ENCODE assay signal across 8 mouse cellular contexts in the genomic region with DNA sequence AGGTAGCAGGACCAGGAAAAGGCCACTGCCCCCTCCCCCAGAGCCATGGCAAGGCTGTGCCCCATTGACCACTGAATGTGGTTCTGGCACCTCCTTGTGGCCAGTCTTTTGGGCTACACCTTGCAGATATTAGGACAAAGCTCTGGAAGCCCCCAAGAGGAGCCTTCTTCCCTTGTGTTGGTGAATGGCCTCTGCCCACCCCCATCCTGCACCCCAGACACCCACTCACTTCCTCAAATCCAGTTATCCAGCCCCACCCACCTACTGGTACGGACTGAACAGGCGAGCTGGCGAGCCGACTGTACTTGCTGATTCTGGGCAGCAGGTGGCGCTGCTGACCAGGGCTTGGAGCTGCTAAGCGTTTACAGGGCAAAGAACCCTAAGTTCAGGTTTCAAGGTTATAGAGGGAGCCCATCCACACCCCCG. TPM values are rescaled to one million over a fixed set of nuclear protein-coding genes. Genes with fewer than 3 reads are reported as not detected.
DNase-seq lines count a peak whose midpoint lies in the region; ATAC-seq and TF ChIP-seq lines count a peak whose summit lies in the region.

No protein-coding gene starts in this region.

- H3K27ac ChIP-seq in heart, embryonic 12.5 days (ENCODE audit: poor library complexity, severe bottlenecking), result no peak overlapping the region
- H3K27ac ChIP-seq in kidney, embryonic 16.5 days (ENCODE audit: low read length), result no peak overlapping the region
- no peak overlapping the region for H3K27ac ChIP-seq in liver, adult 2 months (replicated peaks; ENCODE audit: insufficient read depth, low read depth, low read length)

- peak; percentile 90 to 91 for DNase-seq in B cell, adult 2 months
- peak; percentile 84 for DNase-seq in brain, embryonic 14.5 days (ENCODE audit: low read depth)
- peak; percentile 50 for DNase-seq in liver, adult 2 months (ENCODE audit: extremely low read depth, low read depth, low spot score)
- peak; percentile 75 to 76 for DNase-seq in spleen, postnatal 36 days (ENCODE audit: low spot score in 2 of 2)

- H3K4me3 ChIP-seq in heart, embryonic 12.5 days, result peak overlapping the region; percentile 22; the same call in 1 of the 2 replicates
- H3K4me3 ChIP-seq in kidney, embryonic 16.5 days (ENCODE audit: low read length), result 0 out of 2 replicates have a peak overlapping the region, but pooled peaks have one; percentile 22
- H3K4me3 ChIP-seq in liver, adult 2 months (ENCODE audit: insufficient read depth, low read depth, low read length), result no peak overlapping the region; the same call in 1 of the 2 replicates

- TF ChIP-seq POLR2A in brain, embryonic 14.5 days (IDR thresholded peaks at IDR 0.05; ENCODE audit: borderline replicate concordance, extremely low read depth, insufficient read depth, insufficient read length, poor library complexity, severe bottlenecking), result no peak
- no peak for TF ChIP-seq POLR2A in liver, adult 2 months (IDR thresholded peaks at IDR 0.05; ENCODE audit: extremely low read depth, insufficient read depth, low read length)

- peaks cover 5% of the 10 kb centered on the region; the same call in 1 of the 2 replicates for H3K27me3 ChIP-seq in heart, embryonic 12.5 days (replicated peaks)
- H3K27me3 ChIP-seq in kidney, embryonic 16.5 days (ENCODE audit: insufficient read depth, low read length), result no peaks in the 10 kb centered on the region
- no peaks in the 10 kb centered on the region for H3K27me3 ChIP-seq in liver, adult 2 months (ENCODE audit: control insufficient read depth, insufficient read depth, low read length)

- H3K9ac ChIP-seq in heart, embryonic 12.5 days, result 0 out of 2 replicates have a peak overlapping the region, but pooled peaks have one; percentile 9
- H3K9ac ChIP-seq in kidney, embryonic 16.5 days (replicated peaks; ENCODE audit: low read length), result no peak overlapping the region
- 0 out of 2 replicates have a peak overlapping the region, but pooled peaks have one; percentile 28 for H3K9ac ChIP-seq in liver, adult 2 months (ENCODE audit: low read depth, low read length)

- H3K79me2 ChIP-seq in liver, adult 2 months (ENCODE audit: control insufficient read depth, insufficient read depth, low read length), result no peaks in the 10 kb centered on the region

- WGBS in heart, embryonic 12.5 days, result under 1% methylated on average over 7 of the region's 7 CpGs
- WGBS in kidney, embryonic 16.5 days, result under 1% methylated on average over 7 of the region's 7 CpGs
- 1% methylated on average over 7 of the region's 7 CpGs for WGBS in liver, adult 2 months

- ATAC-seq in erythroblast, adult 5-6 weeks (replicated peaks; ENCODE audit: low FRiP score, poor library complexity, severe bottlenecking), result peak; percentile 86
- peak; percentile 38; the same call in 1 of the 2 replicates for ATAC-seq in heart, embryonic 12.5 days (ENCODE audit: insufficient number of reproducible peaks, low FRiP score)
- peak; percentile 33 for ATAC-seq in kidney, embryonic 16.5 days (ENCODE audit: low FRiP score, low TSS enrichment)
- peak; percentile 69 for ATAC-seq in monocyte, adult 5-6 weeks (replicated peaks; ENCODE audit: insufficient number of reproducible peaks, low FRiP score, low TSS enrichment, poor library complexity, severe bottlenecking)

- H3K36me3 ChIP-seq in heart, embryonic 12.5 days, result no peaks in the 10 kb centered on the region
- no peaks in the 10 kb centered on the region for H3K36me3 ChIP-seq in kidney, embryonic 16.5 days (ENCODE audit: insufficient read depth, low read length)
- no peaks in the 10 kb centered on the region for H3K36me3 ChIP-seq in liver, adult 2 months (ENCODE audit: control insufficient read depth, insufficient read depth, low read length)

- TF ChIP-seq CTCF in brain, embryonic 14.5 days (IDR thresholded peaks at IDR 0.05; ENCODE audit: borderline replicate concordance, extremely low read depth, insufficient read depth, insufficient read length), result peak; percentile 95
- TF ChIP-seq CTCF in liver, adult 2 months (IDR thresholded peaks at IDR 0.05; ENCODE audit: low read depth, low read length), result peak; percentile 95

- H3K9me3 ChIP-seq in heart, embryonic 12.5 days (replicated peaks), result no peaks in the 10 kb centered on the region
- no peaks in the 10 kb centered on the region for H3K9me3 ChIP-seq in kidney, embryonic 16.5 days (ENCODE audit: low read length)

- peaks cover 37% of the 10 kb centered on the region for H3K4me1 ChIP-seq in heart, embryonic 12.5 days (replicated peaks)
- peaks cover 35% of the 10 kb centered on the region for H3K4me1 ChIP-seq in kidney, embryonic 16.5 days (ENCODE audit: insufficient read depth, low read length)
- peaks cover 11% of the 10 kb centered on the region for H3K4me1 ChIP-seq in liver, adult 2 months (ENCODE audit: control insufficient read depth, insufficient read depth, low read length)

- peak overlapping the region; percentile 57 for H3K4me2 ChIP-seq in heart, embryonic 12.5 days
- peak overlapping the region; percentile 47 for H3K4me2 ChIP-seq in kidney, embryonic 16.5 days (replicated peaks; ENCODE audit: low read depth, low read length)

RNA-seq across cellular contexts. Expression of a gene that starts 1.3 kb away (rescaled TPM):
- 0.06 and 0.11 TPM in 2 replicates for polyA plus RNA-seq in brain, embryonic 14.5 days (2012; rRNA removed)
- total RNA-seq in erythroblast, adult 5-6 weeks (2015; ENCODE audit: low replicate concordance), result not detected in 2 replicates
- not detected in 2 replicates for total RNA-seq in erythroblast, adult 5-6 weeks (2017; ENCODE audit: low replicate concordance)
- polyA plus RNA-seq in heart, embryonic 12.5 days (2016; fragmentation: Nextera tagmentation; extraction: Ambion mirVana), result 0.24 and 0.63 TPM in 2 replicates
- polyA plus RNA-seq in kidney, embryonic 16.5 days (2015; fragmentation: Nextera tagmentation; extraction: Ambion mirVana), result 0.05 and 0.09 TPM in 2 replicates
- total RNA-seq in liver, adult 2 months (2014; rRNA removed), result not detected in 2 replicates
- polyA plus RNA-seq in liver, adult 2 months (2012; rRNA removed), result 0.02 TPM in 2 replicates
- total RNA-seq in monocyte, adult 5-6 weeks (2017), result 0.29 to 1.1 TPM (median 0.32 TPM) in 3 replicates

RNA-seq across cellular contexts. Expression of a gene that starts 22.4 kb away (rescaled TPM):
- 0.04 and 0.05 TPM in 2 replicates for polyA plus RNA-seq in brain, embryonic 14.5 days (2012; rRNA removed)
- total RNA-seq in erythroblast, adult 5-6 weeks (2015; ENCODE audit: low replicate concordance), result 2.1 and 4.4 TPM in 2 replicates
- 2.1 and 6.4 TPM in 2 replicates for total RNA-seq in erythroblast, adult 5-6 weeks (2017; ENCODE audit: low replicate concordance)
- polyA plus RNA-seq in heart, embryonic 12.5 days (2016; fragmentation: Nextera tagmentation; extraction: Ambion mirVana), result not detected in 2 replicates
- polyA plus RNA-seq in kidney, embryonic 16.5 days (2015; fragmentation: Nextera tagmentation; extraction: Ambion mirVana), result not detected in 2 replicates
- 0.47 TPM in 1 of 2 replicates, not detected in the other for total RNA-seq in liver, adult 2 months (2014; rRNA removed)
- not detected in 2 replicates for polyA plus RNA-seq in liver, adult 2 months (2012; rRNA removed)
- 75.5 to 155 TPM (median 106 TPM) in 3 replicates for total RNA-seq in monocyte, adult 5-6 weeks (2017)

RNA-seq across cellular contexts. Expression of a gene that starts 40.6 kb away (rescaled TPM):
- polyA plus RNA-seq in brain, embryonic 14.5 days (2012; rRNA removed), result 1.9 and 2.7 TPM in 2 replicates
- total RNA-seq in erythroblast, adult 5-6 weeks (2015; ENCODE audit: low replicate concordance), result not detected in 2 replicates
- total RNA-seq in erythroblast, adult 5-6 weeks (2017; ENCODE audit: low replicate concordance), result not detected in 2 replicates
- 3.4 and 3.8 TPM in 2 replicates for polyA plus RNA-seq in heart, embryonic 12.5 days (2016; fragmentation: Nextera tagmentation; extraction: Ambion mirVana)
- polyA plus RNA-seq in kidney, embryonic 16.5 days (2015; fragmentation: Nextera tagmentation; extraction: Ambion mirVana), result 6.8 and 7.6 TPM in 2 replicates
- total RNA-seq in liver, adult 2 months (2014; rRNA removed), result 1.4 and 1.7 TPM in 2 replicates
- polyA plus RNA-seq in liver, adult 2 months (2012; rRNA removed), result 2.3 and 2.5 TPM in 2 replicates
- total RNA-seq in monocyte, adult 5-6 weeks (2017), result 0.64 to 8.6 TPM (median 2.4 TPM) in 3 replicates

Comparison
In these comparisons a context has a peak if more than half of its experiments do, and no peak if none do; other contexts are left out.
1. ATAC-seq: peak in every context shown above with its lines; median percentile 86 in erythroblast, adult 5-6 weeks; 69 in monocyte, adult 5-6 weeks; 38 in heart, embryonic 12.5 days; 33 in kidney, embryonic 16.5 days.